Mouse (Mus musculus): Measurements from ENCODE around the gene BC005624. TPM values are rescaled to one million over a fixed set of nuclear protein-coding genes. Genes with fewer than 3 reads are reported as not detected.
"Not testable (repeated sequence)": the region's sequence is repeated elsewhere in the genome, so short reads cannot be mapped to it uniquely, and the experiment has no call there.

Gene BC005624
- polyA plus RNA-seq, 1 experiment = 14.5 TPM

- 72% methylated on average over 5 of the region's 5 CpGs for WGBS
- Histone ChIP-seq H3K27ac (ENCODE audit: insufficient read depth, low read length) (no peak overlapping the region), H3K4me3 (ENCODE audit: extremely low read depth, insufficient read depth, insufficient read length) (no peak overlapping the region), H3K4me1 (ENCODE audit: control insufficient read depth, insufficient read depth, insufficient read length) (no peaks in the 10 kb centered on the region), H3K36me3 (ENCODE audit: control insufficient read depth, insufficient read depth, low read length) (no peaks in the 10 kb centered on the region), H3K27me3 (ENCODE audit: control insufficient read depth, insufficient read depth, low read length) (no peaks in the 10 kb centered on the region)
- TF ChIP-seq POLR2A (IDR thresholded peaks at IDR 0.05; ENCODE audit: low read depth, low read length) (no peak), CTCF (IDR thresholded peaks at IDR 0.05; ENCODE audit: extremely low read depth, insufficient read depth, insufficient read length, insufficient replicate concordance) (no peak)
- DNase-seq (ENCODE audit: low read depth in 1 of 2, low spot score in 2 of 2) = no peak
Observed at GRCm38 (mm10) chr2:30941586-30941985, 40.4 kb downstream of the BC005624 start.

DNA sequence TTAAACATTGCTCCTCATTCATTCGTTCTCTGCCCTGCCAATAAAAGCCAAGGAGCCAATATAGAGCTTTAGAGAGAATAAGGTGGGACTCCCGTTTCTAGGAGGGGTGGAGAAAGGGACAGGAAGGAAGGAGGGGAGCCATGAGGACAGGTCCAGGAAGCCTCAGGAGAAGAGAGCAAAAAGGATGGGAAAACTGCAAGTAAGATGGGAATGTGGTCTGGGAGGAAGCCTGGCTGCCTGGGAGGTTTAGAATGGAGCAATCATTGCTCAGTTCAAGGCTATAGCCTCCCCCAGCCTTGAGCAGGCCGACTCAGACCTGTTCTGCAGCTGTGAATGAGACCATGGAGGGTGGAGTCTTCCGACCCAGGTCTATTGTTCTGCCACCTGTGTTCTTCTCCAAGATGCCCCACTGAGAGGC, 43.4 kb downstream of the BC005624 start:
- H3K36me3 ChIP-seq (ENCODE audit: control insufficient read depth, insufficient read depth, low read length) = no peaks in the 10 kb centered on the region
- no peaks in the 10 kb centered on the region for H3K4me1 ChIP-seq (ENCODE audit: control insufficient read depth, insufficient read depth, insufficient read length)
- DNase-seq (ENCODE audit: low read depth in 1 of 2, low spot score in 2 of 2) = no peak
- H3K4me3 ChIP-seq (ENCODE audit: extremely low read depth, insufficient read depth, insufficient read length) = no peak overlapping the region
- H3K27ac ChIP-seq (ENCODE audit: insufficient read depth, low read length) = no peak overlapping the region
- no peaks in the 10 kb centered on the region for H3K27me3 ChIP-seq (ENCODE audit: control insufficient read depth, insufficient read depth, low read length)
- TF ChIP-seq CTCF (IDR thresholded peaks at IDR 0.05; ENCODE audit: extremely low read depth, insufficient read depth, insufficient read length, insufficient replicate concordance) (no peak), POLR2A (IDR thresholded peaks at IDR 0.05; ENCODE audit: low read depth, low read length) (no peak)
- WGBS = 74% methylated on average over 4 of the region's 4 CpGs

DNA sequence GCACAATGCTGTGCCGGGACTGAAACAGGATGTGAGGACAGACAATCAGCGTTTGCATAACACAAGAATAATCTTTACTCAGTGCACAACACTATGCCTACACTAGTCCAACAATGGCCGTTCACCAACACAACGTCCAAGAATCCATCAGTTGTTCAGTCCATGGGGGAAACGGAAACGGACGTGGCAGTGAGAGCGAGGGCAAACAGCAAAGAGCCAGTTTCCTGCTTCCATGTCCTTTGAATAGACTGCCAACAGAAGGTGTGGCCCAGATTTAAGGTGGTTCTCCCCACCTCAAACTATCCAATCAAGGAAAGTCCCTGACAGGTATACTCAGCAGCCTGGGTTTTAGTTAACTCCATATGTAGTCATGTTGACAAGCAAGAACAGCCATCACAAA, 44.3 kb downstream of the BC005624 start:
- Histone ChIP-seq H3K4me1 (ENCODE audit: control insufficient read depth, insufficient read depth, insufficient read length) (no peaks in the 10 kb centered on the region), H3K27ac (ENCODE audit: insufficient read depth, low read length) (no peak overlapping the region), H3K4me3 (ENCODE audit: extremely low read depth, insufficient read depth, insufficient read length) (no peak overlapping the region), H3K27me3 (ENCODE audit: control insufficient read depth, insufficient read depth, low read length) (no peaks in the 10 kb centered on the region), H3K36me3 (ENCODE audit: control insufficient read depth, insufficient read depth, low read length) (no peaks in the 10 kb centered on the region)
- 81% methylated on average over 8 of the region's 8 CpGs for WGBS
- TF ChIP-seq CTCF (IDR thresholded peaks at IDR 0.05; ENCODE audit: extremely low read depth, insufficient read depth, insufficient read length, insufficient replicate concordance) = no peak
- no peak for TF ChIP-seq POLR2A (IDR thresholded peaks at IDR 0.05; ENCODE audit: low read depth, low read length)
- no peak for DNase-seq (ENCODE audit: low read depth in 1 of 2, low spot score in 2 of 2)

DNA sequence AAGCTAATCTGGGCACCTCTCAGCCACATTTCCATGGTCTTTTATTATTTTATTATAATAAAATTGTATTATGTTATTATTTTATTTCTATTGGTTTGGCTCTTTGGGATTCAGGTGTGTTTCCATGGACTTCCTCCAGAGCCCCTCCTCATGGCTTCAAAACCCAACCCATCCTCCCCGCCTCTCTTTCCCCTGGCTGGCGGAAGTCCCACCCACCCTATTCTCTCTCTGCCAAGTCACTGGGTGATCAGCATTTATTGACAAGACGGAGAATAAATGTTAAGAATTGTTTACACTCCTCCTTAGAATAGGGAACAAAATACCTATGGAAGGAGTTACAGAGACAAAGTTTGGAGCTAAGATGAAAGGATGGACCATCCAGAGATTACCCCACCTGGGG, 45.2 kb downstream of the BC005624 start:
- TF ChIP-seq CTCF (IDR thresholded peaks at IDR 0.05; ENCODE audit: extremely low read depth, insufficient read depth, insufficient read length, insufficient replicate concordance) = no peak
- no peak for TF ChIP-seq POLR2A (IDR thresholded peaks at IDR 0.05; ENCODE audit: low read depth, low read length)
- Histone ChIP-seq H3K27me3 (ENCODE audit: control insufficient read depth, insufficient read depth, low read length) (no peaks in the 10 kb centered on the region), H3K27ac (ENCODE audit: insufficient read depth, low read length) (no peak overlapping the region), H3K4me3 (ENCODE audit: extremely low read depth, insufficient read depth, insufficient read length) (no peak overlapping the region), H3K4me1 (ENCODE audit: control insufficient read depth, insufficient read depth, insufficient read length) (no peaks in the 10 kb centered on the region), H3K36me3 (ENCODE audit: control insufficient read depth, insufficient read depth, low read length) (no peaks in the 10 kb centered on the region)
- 89% methylated on average over 3 of the region's 3 CpGs for WGBS
- no peak for DNase-seq (ENCODE audit: low read depth in 1 of 2, low spot score in 2 of 2)

- Histone ChIP-seq H3K36me3 (ENCODE audit: control insufficient read depth, insufficient read depth, low read length) (no peaks in the 10 kb centered on the region), H3K27ac (ENCODE audit: insufficient read depth, low read length) (no peak overlapping the region), H3K4me1 (ENCODE audit: control insufficient read depth, insufficient read depth, insufficient read length) (no peaks in the 10 kb centered on the region; the same call in 1 of the 2 replicates), H3K27me3 (ENCODE audit: control insufficient read depth, insufficient read depth, low read length) (no peaks in the 10 kb centered on the region), H3K4me3 (ENCODE audit: extremely low read depth, insufficient read depth, insufficient read length) (no peak overlapping the region)
- TF ChIP-seq CTCF (IDR thresholded peaks at IDR 0.05; ENCODE audit: extremely low read depth, insufficient read depth, insufficient read length, insufficient replicate concordance) (peak; percentile 68; the same call in 1 of the 2 replicates), POLR2A (IDR thresholded peaks at IDR 0.05; ENCODE audit: low read depth, low read length) (no peak)
- DNase-seq (ENCODE audit: low read depth in 1 of 2, low spot score in 2 of 2) = peak; percentile 36 to 62
- 18% methylated on average over 7 of the region's 7 CpGs for WGBS
Observed at GRCm38 (mm10) chr2:30933917-30934450, 48.0 kb downstream of the BC005624 start.

GRCm38 (mm10) chr2:30933032-30933431, 49.0 kb downstream of the BC005624 start:
- 85% methylated on average over 6 of the region's 6 CpGs for WGBS

DNA sequence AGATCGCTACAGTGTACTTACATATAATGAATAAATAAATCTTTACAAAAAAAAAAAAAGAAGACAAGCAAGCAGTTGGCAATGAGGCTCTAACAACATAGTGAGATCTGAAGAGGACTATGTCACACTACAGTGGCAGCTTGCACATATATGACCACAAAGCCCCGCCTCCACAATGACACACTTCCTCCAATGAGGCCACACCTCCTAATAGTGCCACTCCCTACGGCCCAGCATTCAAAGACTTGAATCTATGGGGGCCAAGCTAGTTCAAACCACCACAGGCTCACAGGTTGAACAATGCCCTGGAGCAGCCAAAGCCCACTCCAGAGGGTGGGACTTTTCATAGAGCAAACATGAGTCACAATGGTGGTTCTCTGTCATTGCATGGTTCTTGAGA, 50.1 kb downstream of the BC005624 start:
- H3K4me3 ChIP-seq (ENCODE audit: extremely low read depth, insufficient read depth, insufficient read length) = no peak overlapping the region
- H3K27ac ChIP-seq (ENCODE audit: insufficient read depth, low read length) = no peak overlapping the region
- H3K27me3 ChIP-seq (ENCODE audit: control insufficient read depth, insufficient read depth, low read length) = no peaks in the 10 kb centered on the region
- DNase-seq (ENCODE audit: low read depth in 1 of 2, low spot score in 2 of 2) = no peak
- H3K4me1 ChIP-seq (ENCODE audit: control insufficient read depth, insufficient read depth, insufficient read length) = no peaks in the 10 kb centered on the region; the same call in 1 of the 2 replicates
- H3K36me3 ChIP-seq (ENCODE audit: control insufficient read depth, insufficient read depth, low read length) = no peaks in the 10 kb centered on the region
- TF ChIP-seq POLR2A (IDR thresholded peaks at IDR 0.05; ENCODE audit: low read depth, low read length) (no peak), CTCF (IDR thresholded peaks at IDR 0.05; ENCODE audit: extremely low read depth, insufficient read depth, insufficient read length, insufficient replicate concordance) (no peak)
- 73% methylated on average over 3 of the region's 3 CpGs for WGBS

More at GRCm38 (mm10) chr2:30933032-30933431, 49.0 kb downstream of the BC005624 start:
- Histone ChIP-seq H3K36me3 (ENCODE audit: control insufficient read depth, insufficient read depth, low read length) (no peaks in the 10 kb centered on the region), H3K4me3 (ENCODE audit: extremely low read depth, insufficient read depth, insufficient read length) (no peak overlapping the region), H3K4me1 (ENCODE audit: control insufficient read depth, insufficient read depth, insufficient read length) (no peaks in the 10 kb centered on the region; the same call in 1 of the 2 replicates), H3K27ac (ENCODE audit: insufficient read depth, low read length) (no peak overlapping the region), H3K27me3 (ENCODE audit: control insufficient read depth, insufficient read depth, low read length) (no peaks in the 10 kb centered on the region)
- DNase-seq (ENCODE audit: low read depth in 1 of 2, low spot score in 2 of 2) = no peak
- TF ChIP-seq POLR2A (IDR thresholded peaks at IDR 0.05; ENCODE audit: low read depth, low read length) = no peak

GRCm38 (mm10) chr2:30930846-30931245, 51.2 kb downstream of the BC005624 start:
- H3K27ac ChIP-seq (ENCODE audit: insufficient read depth, low read length); H3K4me3 ChIP-seq (ENCODE audit: extremely low read depth, insufficient read depth, insufficient read length); H3K4me1 ChIP-seq (ENCODE audit: control insufficient read depth, insufficient read depth, insufficient read length); DNase-seq (ENCODE audit: low read depth in 1 of 2, low spot score in 2 of 2); H3K27me3 ChIP-seq (ENCODE audit: control insufficient read depth, insufficient read depth, low read length); H3K36me3 ChIP-seq (ENCODE audit: control insufficient read depth, insufficient read depth, low read length): not testable (repeated sequence)
- 83% methylated on average over 2 of the region's 2 CpGs for WGBS

All from spleen, adult 2 months (tissue).